Comparison of ENCODE assay signal across 8 mouse cellular contexts in genomic region chr9:40320405-40320804, GRCm38 (mm10). TPM values are rescaled to one million over a fixed set of nuclear protein-coding genes. Genes with fewer than 3 reads are reported as not detected.
A peak's percentile ranks its signal among the peaks of the same experiment; 100 is the strongest.
DNase-seq lines count a peak whose midpoint lies in the region; ATAC-seq lines count a peak whose summit lies in the region.

No protein-coding gene starts in this region.

- peak; percentile 42 to 46 for DNase-seq in cerebellum, adult 18-20 months
- DNase-seq in cerebellum, postnatal 10 days: no peak
- no peak for DNase-seq in kidney, postnatal 36 days
- DNase-seq in urinary bladder, postnatal 14 days (ENCODE audit: low spot score): no peak
- no peak for DNase-seq in thymus, postnatal 36 days

- H3K36me3 ChIP-seq in kidney, embryonic 15.5 days: peaks cover 16% of the 10 kb centered on the region
- H3K36me3 ChIP-seq in limb, embryonic 13.5 days: 0 out of 2 replicates have a peak, but pooled peaks cover 3% of the 10 kb centered on the region

- no peak overlapping the region for H3K4me3 ChIP-seq in kidney, embryonic 15.5 days (replicated peaks)
- peak overlapping the region; percentile 49 for H3K4me3 ChIP-seq in brown adipose tissue, adult 24 weeks (ENCODE audit: insufficient read depth, low read depth, low read length)
- no peak overlapping the region for H3K4me3 ChIP-seq in limb, embryonic 13.5 days

- no peak overlapping the region for H3K9ac ChIP-seq in kidney, embryonic 15.5 days
- H3K9ac ChIP-seq in limb, embryonic 13.5 days: 0 out of 2 replicates have a peak overlapping the region, but pooled peaks have one; percentile 45

- H3K4me1 ChIP-seq in kidney, embryonic 15.5 days: peaks cover 60% of the 10 kb centered on the region
- peaks cover 48% of the 10 kb centered on the region for H3K4me1 ChIP-seq in brown adipose tissue, adult 24 weeks (ENCODE audit: control insufficient read depth, insufficient read depth, insufficient read length, low read length)
- peaks cover 21% of the 10 kb centered on the region for H3K4me1 ChIP-seq in limb, embryonic 13.5 days

- peak overlapping the region; percentile 85 for H3K27ac ChIP-seq in kidney, embryonic 15.5 days
- peak overlapping the region; percentile 87 for H3K27ac ChIP-seq in brown adipose tissue, adult 24 weeks (replicated peaks; ENCODE audit: low read depth, low read length)
- H3K27ac ChIP-seq in limb, embryonic 13.5 days: peak overlapping the region; percentile 74; the same call in 1 of the 2 replicates

- no peaks in the 10 kb centered on the region for H3K9me3 ChIP-seq in kidney, embryonic 15.5 days (replicated peaks)
- no peaks in the 10 kb centered on the region for H3K9me3 ChIP-seq in limb, embryonic 13.5 days

- H3K27me3 ChIP-seq in kidney, embryonic 15.5 days: no peaks in the 10 kb centered on the region
- no peaks in the 10 kb centered on the region for H3K27me3 ChIP-seq in limb, embryonic 13.5 days

- 82% methylated on average over 8 of the region's 8 CpGs for WGBS in kidney, embryonic 15.5 days
- WGBS in limb, embryonic 13.5 days: 84% methylated on average over 8 of the region's 8 CpGs

- no peak for ATAC-seq in kidney, embryonic 15.5 days (replicated peaks; ENCODE audit: low FRiP score)
- no peak for ATAC-seq in limb, embryonic 13.5 days (ENCODE audit: low FRiP score, low read depth)

- H3K4me2 ChIP-seq in kidney, embryonic 15.5 days: 0 out of 2 replicates have a peak overlapping the region, but pooled peaks have one; percentile 15
- H3K4me2 ChIP-seq in limb, embryonic 13.5 days (replicated peaks): peak overlapping the region; percentile 35

RNA-seq across cellular contexts. Expression of gene Scn3b, which starts 51.4 kb away (rescaled TPM):
- 3.1 and 7.2 TPM in 2 replicates for polyA plus RNA-seq in kidney, embryonic 15.5 days (2015; fragmentation: Nextera tagmentation; extraction: Ambion mirVana)
- polyA plus RNA-seq in brown adipose tissue, adult 24 weeks (2012; ENCODE audit: insufficient read depth, insufficient read length, missing spikeins): 0.38 TPM in 1 of 2 replicates, not detected in the other
- polyA plus RNA-seq in limb, embryonic 13.5 days (2015; fragmentation: Nextera tagmentation; extraction: Ambion mirVana): 3.5 and 5.0 TPM in 2 replicates

Comparison
In these comparisons a context has a peak if more than half of its experiments do, and no peak if none do; other contexts are left out.
1. DNase-seq: peak in cerebellum, adult 18-20 months (2 of 2); none in cerebellum, postnatal 10 days (0 of 2), kidney, postnatal 36 days (0 of 2), urinary bladder, postnatal 14 days (single experiment) and thymus, postnatal 36 days (0 of 2).
2. Peak in every context shown above with its lines, with median percentiles within 50 percentile points of each other: H3K27ac ChIP-seq.